12 mouse cellular contexts compared by ENCODE assay signal in genomic region chr4:135013932-135014331, GRCm38 (mm10).
DNase-seq lines count a peak whose midpoint lies in the region; ATAC-seq and TF ChIP-seq lines count a peak whose summit lies in the region.
"Had no signal": no experiment of that assay in that cellular context is flagged by ENCODE, and none has a peak within 500 bp of the region (broad histone marks: within the 10 kb centered on the region; RNA-seq: fewer than 3 reads in every experiment).

No protein-coding gene starts in this region.

- no peaks in the 10 kb centered on the region for H3K4me1 ChIP-seq in hindbrain, postnatal 0 days (ENCODE audit: insufficient read depth, low read length)
- H3K4me1 ChIP-seq in hindbrain, embryonic 11.5 days (replicated peaks; ENCODE audit: control insufficient read depth, insufficient read depth, low read length): 0 out of 2 replicates have a peak, but pooled peaks cover 3% of the 10 kb centered on the region
- H3K4me1 ChIP-seq in lung, adult 2 months (ENCODE audit: control insufficient read depth, insufficient read depth, low read length): no peaks in the 10 kb centered on the region

- no peak for ATAC-seq in hindbrain, postnatal 0 days
- ATAC-seq in hindbrain, embryonic 11.5 days (ENCODE audit: low FRiP score): no peak
- ATAC-seq in cerebellum, adult (ENCODE audit: insufficient number of reproducible peaks, low FRiP score, low TSS enrichment): no peak
- ATAC-seq: inflammation-experienced regulatory T-cells, adult 6 months had no signal

- peak; percentile 46 for TF ChIP-seq CTCF in hindbrain, postnatal 0 days (IDR thresholded peaks at IDR 0.05; ENCODE audit: low read depth)
- no peak for TF ChIP-seq CTCF in lung, adult 2 months (IDR thresholded peaks at IDR 0.05; ENCODE audit: insufficient read depth, low read length)

- H3K36me3 ChIP-seq in hindbrain, postnatal 0 days (ENCODE audit: insufficient read depth, low read length): no peaks in the 10 kb centered on the region
- no peaks in the 10 kb centered on the region for H3K36me3 ChIP-seq in hindbrain, embryonic 11.5 days (ENCODE audit: control insufficient read depth, insufficient read depth, low read length)
- no peaks in the 10 kb centered on the region for H3K36me3 ChIP-seq in splenic B cell, adult 2 months (ENCODE audit: control insufficient read depth, insufficient read depth, low read length, poor library complexity, severe bottlenecking)
- H3K36me3 ChIP-seq: limb, embryonic 13.5 days had no signal

- no peak overlapping the region for H3K9ac ChIP-seq in hindbrain, postnatal 0 days (replicated peaks; ENCODE audit: low read length)
- H3K9ac ChIP-seq in hindbrain, embryonic 11.5 days (ENCODE audit: low read depth, low read length): no peak overlapping the region
- H3K9ac ChIP-seq: limb, embryonic 13.5 days had no signal

- no peaks in the 10 kb centered on the region for H3K9me3 ChIP-seq in hindbrain, postnatal 0 days (ENCODE audit: low read length)
- H3K9me3 ChIP-seq in hindbrain, embryonic 11.5 days (ENCODE audit: control insufficient read depth, low read length): no peaks in the 10 kb centered on the region
- H3K9me3 ChIP-seq: limb, embryonic 13.5 days had no signal

- H3K4me2 ChIP-seq in hindbrain, postnatal 0 days (ENCODE audit: low read depth, low read length): no peak overlapping the region
- H3K4me2 ChIP-seq in hindbrain, embryonic 11.5 days (replicated peaks; ENCODE audit: low read depth, low read length): no peak overlapping the region
- H3K4me2 ChIP-seq: limb, embryonic 13.5 days had no signal

- 53% methylated on average over 2 of the region's 2 CpGs for WGBS in hindbrain, postnatal 0 days
- WGBS in hindbrain, embryonic 11.5 days: 61% methylated on average over 2 of the region's 2 CpGs
- 58% methylated on average over 2 of the region's 2 CpGs for WGBS in lung, adult 2 months

- no peak overlapping the region for H3K27ac ChIP-seq in hindbrain, postnatal 0 days
- H3K27ac ChIP-seq in hindbrain, embryonic 11.5 days (ENCODE audit: low read depth, low read length): no peak overlapping the region
- H3K27ac ChIP-seq: limb, embryonic 13.5 days had no signal

- H3K4me3 ChIP-seq in hindbrain, postnatal 0 days (ENCODE audit: low read length): no peak overlapping the region
- H3K4me3 ChIP-seq in hindbrain, embryonic 11.5 days (ENCODE audit: low read depth, low read length): no peak overlapping the region
- no peak overlapping the region for H3K4me3 ChIP-seq in lung, adult 2 months (replicated peaks; ENCODE audit: extremely low read depth, low read depth, low read length)
- H3K4me3 ChIP-seq: limb, embryonic 13.5 days; megakaryocyte, embryonic 14.5 days had no signal

- DNase-seq in hindbrain, postnatal 0 days (ENCODE audit: low spot score): no peak
- no peak for DNase-seq in hindbrain, embryonic 11.5 days (ENCODE audit: low spot score)
- peak; percentile 44 to 50 for DNase-seq in B cell, adult 2 months
- peak; percentile 12 for DNase-seq in T-cell, adult 2 months (ENCODE audit: low spot score)
- peak; percentile 24 for DNase-seq in splenic B cell, adult 2 months (ENCODE audit: low read depth, low spot score)
- no peak for DNase-seq in adrenal gland, postnatal 25 days
- DNase-seq in lung, adult 2 months: no peak
- DNase-seq: adrenal gland, postnatal 36 days had no signal

- H3K27me3 ChIP-seq in hindbrain, postnatal 0 days (ENCODE audit: insufficient read depth, low read length): no peaks in the 10 kb centered on the region
- H3K27me3 ChIP-seq in hindbrain, embryonic 11.5 days (ENCODE audit: control insufficient read depth, insufficient read depth, low read length): no peaks in the 10 kb centered on the region
- H3K27me3 ChIP-seq in splenic B cell, adult 2 months (ENCODE audit: control insufficient read depth, insufficient read depth, low read length, poor library complexity, severe bottlenecking): no peaks in the 10 kb centered on the region

- TF ChIP-seq POLR2A in lung, adult 2 months (IDR thresholded peaks at IDR 0.05; ENCODE audit: borderline replicate concordance, extremely low read depth, low read depth, low read length): no peak

Comparison
In these comparisons a context has a peak if more than half of its experiments do, and no peak if none do; other contexts are left out.
1. DNase-seq: peak in B cell, adult 2 months (2 of 2), T-cell, adult 2 months (single experiment) and splenic B cell, adult 2 months (single experiment); none in hindbrain, postnatal 0 days (single experiment), hindbrain, embryonic 11.5 days (single experiment), adrenal gland, postnatal 25 days (single experiment) and lung, adult 2 months (single experiment).